Mouse (Mus musculus) duodenum, adult 2 months (tissue): ENCODE results near the gene Plxna1. TPM values are rescaled to one million over a fixed set of nuclear protein-coding genes. Genes with fewer than 3 reads are reported as not detected.

Source experiments
- polyA plus RNA-seq: library from polyadenylated mRNA; depleted of rRNA; stranded (reverse); fragments of >200 nt; gene quantifications from 2 replicates; pipeline ENCODE4 v1.2.3, GENCODE M21; 2012; ENCODE audit warnings: low replicate concordance; rRNA removed

Plxna1 gene
- polyA plus RNA-seq, result 9.4 and 14.9 TPM in 2 replicates

GRCm38 (mm10) chr6:89362281-89363106 lies at the start of gene Plxna1:
Gene Plxna1, minus strand, starts transcription at chr6:89362620.

Other genes with a start within 250 kb of the Plxna1 start
- 5.8 and 7.2 TPM in 2 replicates for gene Chchd6, start 233.0 kb upstream of the Plxna1 start, polyA plus RNA-seq